ENCODE assay signal across 11 mouse cellular contexts in the genomic region with DNA sequence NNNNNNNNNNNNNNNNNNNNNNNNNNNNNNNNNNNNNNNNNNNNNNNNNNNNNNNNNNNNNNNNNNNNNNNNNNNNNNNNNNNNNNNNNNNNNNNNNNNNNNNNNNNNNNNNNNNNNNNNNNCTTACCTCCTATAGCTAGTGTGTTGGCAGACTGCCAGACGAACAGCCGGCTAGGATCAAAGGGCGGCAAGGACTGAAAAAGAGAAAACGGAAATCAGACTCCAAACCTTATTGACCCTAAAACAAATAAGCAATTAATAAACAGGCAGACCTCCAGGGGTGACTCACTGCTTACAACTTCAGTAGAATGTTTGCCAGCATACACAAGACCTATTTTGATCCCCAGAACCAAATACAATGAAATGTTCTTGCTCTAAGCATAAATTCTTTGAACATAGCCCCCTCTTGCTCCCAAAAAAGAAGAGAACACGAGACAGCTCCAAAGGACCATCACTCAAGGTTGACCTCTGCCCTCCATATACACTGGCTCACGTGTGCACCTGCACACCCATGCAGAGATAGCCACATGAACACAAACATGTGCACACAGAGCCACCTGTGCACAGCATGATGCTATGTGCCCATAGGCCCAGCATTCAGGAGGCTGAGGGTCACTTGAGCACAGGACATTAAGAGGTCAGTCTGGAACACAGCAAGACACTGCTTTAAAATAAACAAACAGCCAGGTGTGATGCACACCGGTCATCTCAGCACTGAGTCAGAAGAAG. TPM values are rescaled to one million over a fixed set of nuclear protein-coding genes. Genes with fewer than 3 reads are reported as not detected.
A peak's percentile ranks its signal among the peaks of the same experiment; 100 is the strongest.
DNase-seq lines count a peak whose midpoint lies in the region; ATAC-seq and TF ChIP-seq lines count a peak whose summit lies in the region.
"Had no signal": no experiment of that assay in that cellular context is flagged by ENCODE, and none has a peak within 500 bp of the region (broad histone marks: within the 10 kb centered on the region; RNA-seq: fewer than 3 reads in every experiment).

No protein-coding gene starts in this region.

- peak; percentile 53 for DNase-seq in hindbrain, postnatal 0 days (ENCODE audit: low spot score)
- DNase-seq in cerebellum, postnatal 10 days = peak; percentile 65 to 66
- DNase-seq in kidney, postnatal 10 days = peak; percentile 68
- DNase-seq in lung, postnatal 10 days = peak; percentile 45
- DNase-seq in hindbrain, embryonic 11.5 days (ENCODE audit: low spot score) = no peak
- no peak for DNase-seq in thymus, postnatal 10 days (ENCODE audit: low spot score in 2 of 2)
- no peak for DNase-seq in layer of hippocampus, adult 11-12 months (ENCODE audit: low spot score)
- DNase-seq: thymus, adult 18-20 months had no signal

- no peak overlapping the region for H3K4me2 ChIP-seq in hindbrain, postnatal 0 days (ENCODE audit: low read depth, low read length)
- no peak overlapping the region for H3K4me2 ChIP-seq in hindbrain, embryonic 16.5 days (ENCODE audit: low read length)
- no peak overlapping the region for H3K4me2 ChIP-seq in hindbrain, embryonic 11.5 days (replicated peaks; ENCODE audit: low read depth, low read length)

- H3K4me3 ChIP-seq in hindbrain, postnatal 0 days (ENCODE audit: low read length) = no peak overlapping the region
- no peak overlapping the region for H3K4me3 ChIP-seq in hindbrain, embryonic 16.5 days (ENCODE audit: low read length)
- no peak overlapping the region for H3K4me3 ChIP-seq in hindbrain, embryonic 11.5 days (ENCODE audit: low read depth, low read length)

- WGBS in hindbrain, postnatal 0 days = 43% methylated on average over 7 of the region's 7 CpGs
- 46% methylated on average over 7 of the region's 7 CpGs for WGBS in hindbrain, embryonic 16.5 days
- WGBS in hindbrain, embryonic 11.5 days = 75% methylated on average over 7 of the region's 7 CpGs

- H3K9me3 ChIP-seq in hindbrain, postnatal 0 days (ENCODE audit: low read length) = no peaks in the 10 kb centered on the region
- H3K9me3 ChIP-seq in hindbrain, embryonic 16.5 days (ENCODE audit: control insufficient read depth, low read length) = no peaks in the 10 kb centered on the region
- H3K9me3 ChIP-seq in hindbrain, embryonic 11.5 days (ENCODE audit: control insufficient read depth, low read length) = no peaks in the 10 kb centered on the region

- H3K27me3 ChIP-seq in hindbrain, postnatal 0 days (ENCODE audit: insufficient read depth, low read length) = no peaks in the 10 kb centered on the region
- no peaks in the 10 kb centered on the region for H3K27me3 ChIP-seq in hindbrain, embryonic 16.5 days (replicated peaks; ENCODE audit: control insufficient read depth, insufficient read depth, low read length)
- no peaks in the 10 kb centered on the region for H3K27me3 ChIP-seq in hindbrain, embryonic 11.5 days (ENCODE audit: control insufficient read depth, insufficient read depth, low read length)

- no peak for TF ChIP-seq CTCF in hindbrain, postnatal 0 days (IDR thresholded peaks at IDR 0.05; ENCODE audit: low read depth)

- no peak for ATAC-seq in hindbrain, postnatal 0 days
- ATAC-seq in hindbrain, embryonic 16.5 days = no peak
- no peak for ATAC-seq in hindbrain, embryonic 11.5 days (ENCODE audit: low FRiP score)
- ATAC-seq: forebrain, embryonic 16.5 days had no signal

- no peak overlapping the region for H3K9ac ChIP-seq in hindbrain, postnatal 0 days (replicated peaks; ENCODE audit: low read length)
- no peak overlapping the region for H3K9ac ChIP-seq in hindbrain, embryonic 16.5 days (ENCODE audit: low read depth, low read length)
- H3K9ac ChIP-seq in hindbrain, embryonic 11.5 days (ENCODE audit: low read depth, low read length) = no peak overlapping the region

- peaks cover 25% of the 10 kb centered on the region for H3K36me3 ChIP-seq in hindbrain, postnatal 0 days (ENCODE audit: insufficient read depth, low read length)
- H3K36me3 ChIP-seq in hindbrain, embryonic 16.5 days (ENCODE audit: control insufficient read depth, insufficient read depth, low read length) = peaks cover 25% of the 10 kb centered on the region
- H3K36me3 ChIP-seq in hindbrain, embryonic 11.5 days (ENCODE audit: control insufficient read depth, insufficient read depth, low read length) = peaks cover 2% of the 10 kb centered on the region; the same call in 1 of the 2 replicates

- no peak overlapping the region for H3K27ac ChIP-seq in hindbrain, postnatal 0 days
- H3K27ac ChIP-seq in hindbrain, embryonic 16.5 days (ENCODE audit: low read depth, low read length) = no peak overlapping the region
- no peak overlapping the region for H3K27ac ChIP-seq in hindbrain, embryonic 11.5 days (ENCODE audit: low read depth, low read length)
- H3K27ac ChIP-seq: macrophage had no signal

- H3K4me1 ChIP-seq in hindbrain, postnatal 0 days (ENCODE audit: insufficient read depth, low read length) = no peaks in the 10 kb centered on the region
- H3K4me1 ChIP-seq in hindbrain, embryonic 16.5 days (ENCODE audit: control insufficient read depth, insufficient read depth, low read depth, low read length) = no peaks in the 10 kb centered on the region
- H3K4me1 ChIP-seq in hindbrain, embryonic 11.5 days (replicated peaks; ENCODE audit: control insufficient read depth, insufficient read depth, low read length) = no peaks in the 10 kb centered on the region

RNA-seq across cellular contexts. Expression of a gene that starts 36.3 kb away (rescaled TPM):
- 19.9 and 21.9 TPM in 2 replicates for total RNA-seq in hindbrain, postnatal 0 days (2014; rRNA removed)
- polyA plus RNA-seq in hindbrain, postnatal 0 days (2015; fragmentation: Nextera tagmentation; extraction: Ambion mirVana) = 4.3 and 4.5 TPM in 2 replicates
- 5.8 and 6.6 TPM in 2 replicates for polyA plus RNA-seq in hindbrain, embryonic 16.5 days (2015; fragmentation: Nextera tagmentation; extraction: Ambion mirVana)
- 11.4 and 11.8 TPM in 2 replicates for polyA plus RNA-seq in hindbrain, embryonic 11.5 days (2014; fragmentation: Nextera tagmentation; extraction: Ambion mirVana)

RNA-seq across cellular contexts. Expression of a gene that starts 53.5 kb away (rescaled TPM):
- 16.7 and 22.1 TPM in 2 replicates for total RNA-seq in hindbrain, postnatal 0 days (2014; rRNA removed)
- 12.7 and 13.0 TPM in 2 replicates for polyA plus RNA-seq in hindbrain, postnatal 0 days (2015; fragmentation: Nextera tagmentation; extraction: Ambion mirVana)
- 9.6 and 11.5 TPM in 2 replicates for polyA plus RNA-seq in hindbrain, embryonic 16.5 days (2015; fragmentation: Nextera tagmentation; extraction: Ambion mirVana)
- polyA plus RNA-seq in hindbrain, embryonic 11.5 days (2014; fragmentation: Nextera tagmentation; extraction: Ambion mirVana) = 12.8 and 13.7 TPM in 2 replicates

Comparison
In these comparisons a context has a peak if more than half of its experiments do, and no peak if none do; other contexts are left out.
1. DNase-seq: peak in hindbrain, postnatal 0 days (single experiment), cerebellum, postnatal 10 days (2 of 2), kidney, postnatal 10 days (single experiment) and lung, postnatal 10 days (single experiment); none in hindbrain, embryonic 11.5 days (single experiment), thymus, postnatal 10 days (0 of 2) and layer of hippocampus, adult 11-12 months (single experiment).